Mouse (Mus musculus) left cerebral cortex, adult 11 months (tissue): ENCODE measurements around the gene Olfr1076.
"Not testable (repeated sequence)": the region's sequence is repeated elsewhere in the genome, so short reads cannot be mapped to it uniquely, and the experiment has no call there.

Experiments used
- DNase-seq: peaks from one replicate; pipeline ENCODE4 v3.0.0; 2022; ENCODE audit warnings: low spot score

The Olfr1076 gene

GRCm38 (mm10) chr2:86508161-86508560 is at the start of gene Olfr1076:
Olfr1076 (plus strand) TSS chr2:86508461.
- DNase-seq: no peak

DNA sequence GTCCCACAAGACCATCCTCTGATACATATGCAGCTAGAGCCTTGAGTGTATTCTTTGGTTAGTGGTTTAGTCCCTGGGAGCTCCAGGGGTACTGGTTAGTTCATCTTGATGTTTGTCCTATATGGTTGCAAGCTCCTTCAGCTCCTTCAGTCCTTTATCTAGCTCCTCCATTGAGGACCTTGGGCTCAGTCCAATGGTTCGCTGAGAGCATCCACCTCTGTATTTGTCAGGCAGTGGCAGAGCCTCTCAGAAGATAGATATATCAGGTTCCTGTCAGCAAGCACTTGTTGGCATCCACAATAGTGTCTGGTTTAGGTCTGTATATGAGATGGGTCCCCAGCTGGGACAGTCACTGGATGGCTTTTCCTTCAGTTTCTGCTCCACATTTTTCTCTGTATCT is 47.8 kb upstream of the Olfr1076 start:
- no peak for DNase-seq

DNA sequence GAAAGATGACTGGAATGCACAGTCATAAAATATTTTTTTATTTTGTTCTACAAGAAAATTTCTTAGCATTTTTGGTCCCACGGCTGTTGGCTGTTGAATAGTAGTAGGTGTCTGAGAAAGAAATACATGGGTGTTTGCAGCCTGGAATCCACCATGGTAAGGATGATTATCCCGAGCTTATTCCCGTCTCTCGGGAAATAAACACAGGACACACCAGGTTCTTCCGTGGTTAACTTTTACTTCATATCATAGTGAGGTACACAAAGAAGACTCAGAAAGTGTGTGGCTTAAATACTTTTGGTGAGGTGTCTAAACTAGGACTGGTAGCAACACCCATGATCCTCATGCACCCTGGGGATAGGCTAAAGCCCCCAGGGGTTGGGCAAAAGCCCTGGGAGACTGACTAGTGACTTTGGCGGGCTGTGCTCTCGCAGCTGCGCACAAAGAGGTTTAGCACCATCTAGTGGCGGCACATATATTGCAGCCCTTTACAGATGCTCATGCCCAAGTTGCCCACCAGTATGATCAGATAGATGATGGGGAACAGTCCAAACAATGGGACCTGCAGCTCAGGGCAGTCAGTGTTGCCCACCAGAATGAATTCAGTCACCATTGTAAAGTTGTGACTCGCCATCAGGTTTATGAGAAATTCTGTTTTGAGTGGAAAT is 43.7 kb upstream of the Olfr1076 start:
- DNase-seq: peak; percentile 7

- no peak for DNase-seq
These were observed 21.0 kb upstream of the Olfr1076 start, which contains the start of gene Olfr228 for GRCm38 (mm10) chr2:86487286-86487685. Olfr228 (minus strand) TSS chr2:86487386.

GRCm38 (mm10) chr2:86530991-86531390 is 22.7 kb downstream of the Olfr1076 start:
- no peak for DNase-seq

DNA sequence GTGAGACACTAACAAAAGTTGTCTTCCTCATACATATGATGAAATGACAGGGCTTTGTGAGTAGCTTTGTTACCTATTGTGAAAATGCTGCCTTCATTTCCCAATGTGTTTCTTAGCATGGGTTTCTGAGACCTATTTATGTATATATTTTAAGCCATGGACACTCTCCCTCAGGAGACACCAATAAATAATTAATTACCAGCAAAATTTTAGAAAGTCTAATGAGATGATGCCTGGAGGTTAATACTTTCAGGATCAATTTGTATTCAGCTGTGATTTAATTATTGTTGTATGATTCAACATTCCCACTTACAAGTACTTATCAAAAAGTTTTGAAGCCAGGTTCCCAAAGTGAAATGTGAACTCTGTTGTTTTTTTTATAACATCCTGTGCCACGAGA is 34.1 kb downstream of the Olfr1076 start, which contains the start of gene Olfr1079:
Olfr1079 (minus strand) TSS at position 101 of the 400 bp plus-strand sequence.
- DNase-seq: no peak

DNA sequence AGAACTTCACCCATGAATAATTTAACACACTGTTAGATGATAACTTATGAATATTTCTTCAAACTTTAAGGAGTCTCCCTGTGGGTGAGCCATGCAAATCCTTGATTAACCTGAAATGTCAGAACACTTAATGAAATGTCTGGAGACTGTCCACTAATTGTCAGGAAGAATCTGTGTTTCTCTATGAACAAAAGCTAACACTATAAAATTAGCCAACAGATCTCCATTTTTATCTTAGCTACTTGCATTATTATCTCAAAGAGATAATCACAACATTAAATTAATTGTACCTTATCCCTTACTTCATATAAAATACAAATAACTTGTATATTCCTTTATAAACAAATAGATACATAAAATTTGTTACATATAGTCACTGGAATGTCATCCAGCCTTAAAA is 49.9 kb downstream of the Olfr1076 start, which contains the start of gene Olfr1080:
Olfr1080 (minus strand) TSS at position 101 of the 400 bp plus-strand sequence.
- DNase-seq: not testable (repeated sequence)
